Mouse (Mus musculus) brown adipose tissue, adult 24 weeks (tissue): ENCODE data around the gene Tet1. TPM values are rescaled to one million over a fixed set of nuclear protein-coding genes. Genes with fewer than 3 reads are reported as not detected.

ENCODE experiments used
- H3K27ac ChIP-seq: fragments of 200-500 bp; replicated peaks from 2 replicates; pipeline ENCODE4 v1.5.1; 2012; ENCODE audit warnings: low read depth, mild to moderate bottlenecking, low read length
- H3K4me1 ChIP-seq: fragments of 200-500 bp; 2 replicates; pipeline ENCODE4 v1.6.1; 2012; ENCODE audit warnings: low read length, mixed read lengths; ENCODE audit not compliant: control insufficient read depth, insufficient read depth, insufficient read length
- H3K4me3 ChIP-seq: fragments of 200-500 bp; 2 replicates; pipeline ENCODE4 v1.5.1; 2012; ENCODE audit warnings: low read depth, mild to moderate bottlenecking, low read length, moderate library complexity; ENCODE audit not compliant: insufficient read depth
- polyA plus RNA-seq: library from polyadenylated mRNA; stranded (reverse); fragments of >200 nt; gene quantifications from 2 replicates; pipeline ENCODE4 v1.2.4, GENCODE M21; 2012; ENCODE audit not compliant: missing spikeins, insufficient read depth, insufficient read length

The Tet1 gene
- polyA plus RNA-seq, 1 experiment, result 0.12 TPM

GRCm38 (mm10) chr10:62841901-62842447 lies 66.8 kb downstream of the Tet1 start:
- H3K27ac ChIP-seq, result no peak overlapping the region

DNA sequence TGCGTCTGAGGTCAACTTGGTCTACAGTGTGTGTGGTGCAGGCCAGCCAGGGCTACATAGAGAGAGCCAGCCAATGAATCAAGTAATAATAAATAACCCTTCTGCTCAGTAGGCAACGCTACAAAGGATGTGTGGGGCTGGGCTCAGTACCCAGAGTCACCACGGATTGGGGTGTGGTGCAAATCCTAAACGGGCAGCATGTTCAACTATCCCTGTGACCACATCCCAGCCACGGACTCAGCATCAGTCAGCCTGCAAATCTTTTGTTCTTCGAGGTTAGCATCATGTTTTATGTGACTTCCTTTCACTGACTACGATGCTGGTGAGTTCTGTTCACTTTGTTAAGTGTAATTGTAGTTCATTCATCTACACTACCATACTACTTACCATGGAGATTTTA lies 68.1 kb downstream of the Tet1 start:
- no peaks in the 10 kb centered on the region for H3K4me1 ChIP-seq
- no peak overlapping the region for H3K4me3 ChIP-seq
- no peak overlapping the region for H3K27ac ChIP-seq

More at GRCm38 (mm10) chr10:62841901-62842447, 66.8 kb downstream of the Tet1 start:
- Histone ChIP-seq H3K4me3 (no peak overlapping the region), H3K4me1 (no peaks in the 10 kb centered on the region)

DNA sequence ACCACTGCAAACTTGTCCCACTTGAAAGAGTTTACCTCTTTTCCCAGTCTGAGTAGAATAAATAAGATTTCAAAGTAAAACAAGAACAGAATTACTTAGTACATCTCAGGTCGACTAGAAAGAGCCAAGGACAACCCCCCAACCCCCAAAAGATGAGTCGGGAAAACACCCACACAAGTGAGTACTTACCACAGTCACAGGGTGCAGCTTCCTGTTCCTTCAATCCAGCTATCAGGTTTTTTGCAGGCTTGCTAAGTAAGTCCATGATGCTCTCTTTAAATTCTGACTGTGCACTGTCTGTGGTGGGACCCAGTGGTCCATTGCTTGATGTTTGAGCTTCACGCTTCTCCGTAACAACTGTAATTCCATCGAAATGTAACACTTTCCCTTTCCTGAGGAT lies 70.8 kb downstream of the Tet1 start:
- Histone ChIP-seq H3K4me3 (no peak overlapping the region), H3K27ac (no peak overlapping the region), H3K4me1 (no peaks in the 10 kb centered on the region)

GRCm38 (mm10) chr10:62832783-62833182 lies 76.0 kb downstream of the Tet1 start:
- Histone ChIP-seq H3K27ac (no peak overlapping the region), H3K4me1 (no peaks in the 10 kb centered on the region), H3K4me3 (no peak overlapping the region)

GRCm38 (mm10) chr10:62831546-62831945 lies 77.2 kb downstream of the Tet1 start:
- no peak overlapping the region for H3K4me3 ChIP-seq
- no peaks in the 10 kb centered on the region for H3K4me1 ChIP-seq
- no peak overlapping the region for H3K27ac ChIP-seq

- Histone ChIP-seq H3K27ac (no peak overlapping the region), H3K4me1 (no peaks in the 10 kb centered on the region), H3K4me3 (no peak overlapping the region)
These were observed 84.3 kb downstream of the Tet1 start for GRCm38 (mm10) chr10:62824474-62824873.

GRCm38 (mm10) chr10:62823431-62823830 lies 85.4 kb downstream of the Tet1 start:
- Histone ChIP-seq H3K27ac (no peak overlapping the region), H3K4me1 (no peaks in the 10 kb centered on the region), H3K4me3 (no peak overlapping the region)

DNA sequence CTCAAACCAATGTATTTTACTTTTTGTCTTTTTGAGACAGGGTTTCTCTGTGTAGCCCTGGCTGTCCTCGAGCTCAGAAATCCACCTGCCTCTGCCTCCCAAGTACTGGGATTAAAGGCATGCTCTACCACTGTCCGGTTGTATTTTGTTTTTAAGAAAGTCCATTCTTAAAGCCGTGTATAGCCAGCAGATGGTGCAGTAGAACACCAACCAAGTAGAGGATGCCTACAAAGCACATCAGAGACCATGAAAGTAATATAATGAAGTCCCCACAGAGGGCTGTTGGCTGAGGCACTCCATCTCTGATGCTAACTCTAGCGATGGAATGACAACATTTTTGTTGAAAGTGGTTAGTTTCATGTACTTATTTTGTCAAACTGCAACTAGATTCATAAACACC lies 98.8 kb downstream of the Tet1 start:
- H3K27ac ChIP-seq, result no peak overlapping the region
- no peaks in the 10 kb centered on the region for H3K4me1 ChIP-seq
- no peak overlapping the region for H3K4me3 ChIP-seq

- H3K4me3 ChIP-seq, result no peak overlapping the region
- no peak overlapping the region for H3K27ac ChIP-seq
- no peaks in the 10 kb centered on the region for H3K4me1 ChIP-seq
These were observed 100.0 kb downstream of the Tet1 start for GRCm38 (mm10) chr10:62808766-62809165.

GRCm38 (mm10) chr10:62808316-62808715 lies 100.5 kb downstream of the Tet1 start:
- Histone ChIP-seq H3K4me3 (no peak overlapping the region), H3K27ac (no peak overlapping the region), H3K4me1 (no peaks in the 10 kb centered on the region)

DNA sequence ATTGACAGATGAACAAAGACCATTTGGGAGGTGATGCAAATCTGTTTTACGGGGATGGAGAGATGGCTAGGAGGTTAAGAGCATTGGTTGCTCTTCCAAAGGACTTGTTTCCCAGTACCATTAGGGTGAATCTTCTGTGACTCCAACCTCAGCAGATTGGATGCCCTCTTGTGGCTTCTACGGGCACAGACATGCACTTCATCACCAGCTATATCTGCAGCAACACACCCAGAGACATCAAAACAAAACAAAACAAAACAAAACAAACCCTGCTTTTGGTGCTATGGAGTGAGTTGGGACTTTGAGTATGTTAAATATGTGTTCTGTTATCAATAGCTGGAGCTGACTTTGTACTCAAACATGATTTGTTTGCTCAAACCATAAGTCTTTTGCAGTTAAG lies 104.7 kb downstream of the Tet1 start:
- H3K27ac ChIP-seq, result no peak overlapping the region
- H3K4me3 ChIP-seq, result no peak overlapping the region
- no peaks in the 10 kb centered on the region for H3K4me1 ChIP-seq

GRCm38 (mm10) chr10:62803296-62803695 lies 105.5 kb downstream of the Tet1 start:
- H3K27ac ChIP-seq, result no peak overlapping the region
- H3K4me3 ChIP-seq, result no peak overlapping the region
- no peaks in the 10 kb centered on the region for H3K4me1 ChIP-seq

- peaks cover 6% of the 10 kb centered on the region; the same call in 1 of the 2 replicates for H3K4me1 ChIP-seq
- H3K27ac ChIP-seq, result no peak overlapping the region
- no peak overlapping the region for H3K4me3 ChIP-seq
These were observed 114.6 kb downstream of the Tet1 start for GRCm38 (mm10) chr10:62794221-62794620.

DNA sequence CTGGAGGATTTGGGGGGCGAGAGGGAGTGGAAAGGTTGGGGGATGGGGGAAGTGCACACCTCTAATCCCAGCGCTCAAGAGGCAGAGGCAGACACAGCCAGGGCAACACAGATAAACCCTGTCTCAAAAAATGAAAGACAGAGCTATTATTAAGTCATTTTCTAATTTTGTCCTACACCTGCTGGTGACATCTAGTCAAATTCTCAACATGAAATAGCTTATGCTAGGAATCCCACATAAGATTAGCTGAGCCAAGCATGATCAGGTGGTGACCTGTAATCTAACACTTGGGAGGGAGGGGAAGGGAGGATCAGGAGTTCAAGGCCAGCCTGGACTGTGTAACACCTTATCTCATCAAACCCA lies 115.7 kb downstream of the Tet1 start:
- H3K27ac ChIP-seq, result 0 out of 2 replicates have a peak overlapping the region, but pooled peaks have one; percentile 92
- peaks cover 6% of the 10 kb centered on the region; the same call in 1 of the 2 replicates for H3K4me1 ChIP-seq
- peak overlapping the region; percentile 93 for H3K4me3 ChIP-seq

- Histone ChIP-seq H3K4me1 (peaks cover 6% of the 10 kb centered on the region; the same call in 1 of the 2 replicates), H3K4me3 (peak within 1 kb of the TSS; percentile 93), H3K27ac (peak within 1 kb of the TSS; percentile 92)
These were observed 116.4 kb downstream of the Tet1 start, which contains the start of gene Ccar1 for GRCm38 (mm10) chr10:62792177-62793090. Ccar1 (minus strand) TSS chr10:62792286.
